Mouse (Mus musculus) layer of hippocampus, adult 11-12 months (tissue): ENCODE data around the gene Osgin1.

Source experiments
- DNase-seq: peaks from one replicate; pipeline ENCODE4 v3.0.0; 2022; ENCODE audit warnings: low spot score

Osgin1 gene

GRCm38 (mm10) chr8:119433582-119434174 lies at the start of gene Osgin1:
Gene Osgin1 (plus strand): TSS chr8:119434124.
- no peak for DNase-seq

- DNase-seq = peak; percentile 84
These were observed 49.4 kb upstream of the Osgin1 start for GRCm38 (mm10) chr8:119384478-119384877.

GRCm38 (mm10) chr8:119385854-119386253 lies 48.1 kb upstream of the Osgin1 start:
- DNase-seq = no peak

- no peak for DNase-seq
These were observed 46.9 kb upstream of the Osgin1 start for GRCm38 (mm10) chr8:119386988-119387387.

- no peak for DNase-seq
These were observed 39.8 kb upstream of the Osgin1 start for GRCm38 (mm10) chr8:119394097-119394496.

- peak; percentile 92 for DNase-seq
These were observed 39.3 kb upstream of the Osgin1 start, which contains the start of gene Mlycd for GRCm38 (mm10) chr8:119394524-119395026. Gene Mlycd (plus strand): TSS chr8:119394878.

GRCm38 (mm10) chr8:119395072-119395950 lies 38.6 kb upstream of the Osgin1 start:
- no peak for DNase-seq

- DNase-seq = no peak
These were observed 35.4 kb upstream of the Osgin1 start for GRCm38 (mm10) chr8:119398558-119398957.

- no peak for DNase-seq
These were observed 34.7 kb upstream of the Osgin1 start for GRCm38 (mm10) chr8:119399255-119399654.

- DNase-seq = no peak
These were observed 33.7 kb upstream of the Osgin1 start for GRCm38 (mm10) chr8:119400122-119400671.

- DNase-seq = no peak
These were observed 33.0 kb upstream of the Osgin1 start for GRCm38 (mm10) chr8:119400904-119401303.

GRCm38 (mm10) chr8:119403912-119404311 lies 30.0 kb upstream of the Osgin1 start:
- DNase-seq = no peak

GRCm38 (mm10) chr8:119404648-119405047 lies 29.3 kb upstream of the Osgin1 start:
- DNase-seq = no peak

- no peak for DNase-seq
These were observed 25.6 kb upstream of the Osgin1 start for GRCm38 (mm10) chr8:119408311-119408710.

- no peak for DNase-seq
These were observed 21.7 kb upstream of the Osgin1 start for GRCm38 (mm10) chr8:119412037-119412734.

- DNase-seq = peak; percentile 85
These were observed 21.0 kb upstream of the Osgin1 start for GRCm38 (mm10) chr8:119412735-119413498.

- no peak for DNase-seq
These were observed 20.3 kb upstream of the Osgin1 start for GRCm38 (mm10) chr8:119413605-119414004.

- DNase-seq = no peak
These were observed 13.6 kb upstream of the Osgin1 start for GRCm38 (mm10) chr8:119420318-119420717.

- DNase-seq = no peak
These were observed 12.3 kb upstream of the Osgin1 start for GRCm38 (mm10) chr8:119421603-119422122.

- DNase-seq = no peak
These were observed 11.7 kb upstream of the Osgin1 start for GRCm38 (mm10) chr8:119422123-119422711.
